Mouse (Mus musculus): ENCODE results near the gene Olfr1501. TPM values are rescaled to one million over a fixed set of nuclear protein-coding genes. Genes with fewer than 3 reads are reported as not detected.
A peak's percentile ranks its signal among the peaks of the same experiment; 100 is the strongest.
"Not testable (repeated sequence)": the region's sequence is repeated elsewhere in the genome, so short reads cannot be mapped to it uniquely, and the experiment has no call there.

Olfr1501 gene
- total RNA-seq (2021): not detected in 2 replicates
- long read RNA-seq, experiment 1: 0 reads
- long read RNA-seq, experiment 2: 0 reads

DNA sequence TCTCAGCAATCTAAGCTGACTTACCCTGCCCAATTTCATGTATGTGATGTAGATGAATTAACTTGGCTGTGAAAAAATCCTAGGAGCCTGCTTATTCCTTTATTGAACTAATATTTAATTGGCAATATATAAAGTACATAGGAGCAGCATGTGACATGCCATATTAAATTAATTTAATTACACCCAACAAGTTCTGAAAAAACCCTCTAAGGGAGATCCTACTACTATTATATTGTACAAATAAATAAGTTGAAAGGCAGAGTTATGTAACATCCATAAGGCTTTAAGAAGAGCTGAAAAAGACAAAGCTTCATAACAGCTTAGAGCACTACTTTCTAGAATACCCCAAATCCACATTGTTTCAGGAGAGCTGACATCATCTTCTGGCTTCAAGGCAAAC is at the start of gene Olfr1501:
TSS of gene Olfr1501 (minus strand) at position 101 of the 400 bp plus-strand sequence.
- not testable (repeated sequence) for DNase-seq

GRCm38 (mm10) chr19:13897828-13898227 is 47.3 kb upstream of the Olfr1501 start, which contains the start of gene Olfr1504:
Gene Olfr1504 (minus strand): TSS chr19:13897928.
- DNase-seq: no peak

DNA sequence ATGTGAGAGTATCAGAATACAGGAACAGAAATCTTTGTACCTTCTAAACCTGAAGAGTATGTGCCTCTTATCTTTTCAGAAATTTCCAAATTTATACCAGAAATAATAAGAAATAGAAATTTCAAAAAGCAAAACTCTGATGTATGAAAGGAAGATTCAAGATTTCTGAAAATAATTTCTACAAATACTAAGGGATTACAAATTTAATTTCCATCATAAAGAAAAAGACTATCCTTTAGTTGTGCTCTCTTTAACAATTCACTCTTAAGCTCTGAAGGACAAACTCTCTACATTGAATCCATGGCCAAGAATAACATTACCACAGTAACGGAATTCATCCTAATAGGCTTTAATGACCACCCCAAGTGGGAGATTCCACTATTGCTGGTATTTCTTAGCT is 11.0 kb upstream of the Olfr1501 start, which contains the start of gene Olfr1502:
TSS of gene Olfr1502 (plus strand) at position 301 of the 400 bp plus-strand sequence.
- DNase-seq: no peak

DNA sequence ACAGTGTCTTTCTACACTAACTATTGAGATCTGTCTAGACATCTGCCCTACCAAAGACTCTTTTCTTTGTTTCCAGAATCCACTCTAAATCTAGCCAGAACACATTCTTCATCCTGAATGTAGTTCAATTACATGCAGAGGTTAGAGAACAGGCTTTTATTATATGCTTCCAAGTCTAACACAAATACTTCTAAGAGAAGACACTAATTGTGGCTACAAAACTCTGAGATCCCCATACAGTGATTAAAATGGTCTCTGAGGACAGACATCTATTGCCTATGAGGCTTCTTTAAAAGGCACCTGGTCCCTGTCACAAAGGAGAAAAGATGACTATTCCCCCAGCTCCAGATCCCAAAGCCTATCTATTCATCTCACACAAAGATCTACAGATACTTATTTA is 20.1 kb downstream of the Olfr1501 start, which contains the start of gene Olfr1500:
TSS of gene Olfr1500 (minus strand) at position 101 of the 400 bp plus-strand sequence.
- DNase-seq: no peak

- no peak for DNase-seq
Observed at GRCm38 (mm10) chr19:13828447-13828846, 22.0 kb downstream of the Olfr1501 start.

- no peak for DNase-seq
Observed at GRCm38 (mm10) chr19:13820847-13821246, 29.6 kb downstream of the Olfr1501 start.

- DNase-seq: no peak
Observed at GRCm38 (mm10) chr19:13819347-13819746, 31.1 kb downstream of the Olfr1501 start, which contains the start of gene Olfr1499. Gene Olfr1499 (minus strand): TSS chr19:13819447.

DNA sequence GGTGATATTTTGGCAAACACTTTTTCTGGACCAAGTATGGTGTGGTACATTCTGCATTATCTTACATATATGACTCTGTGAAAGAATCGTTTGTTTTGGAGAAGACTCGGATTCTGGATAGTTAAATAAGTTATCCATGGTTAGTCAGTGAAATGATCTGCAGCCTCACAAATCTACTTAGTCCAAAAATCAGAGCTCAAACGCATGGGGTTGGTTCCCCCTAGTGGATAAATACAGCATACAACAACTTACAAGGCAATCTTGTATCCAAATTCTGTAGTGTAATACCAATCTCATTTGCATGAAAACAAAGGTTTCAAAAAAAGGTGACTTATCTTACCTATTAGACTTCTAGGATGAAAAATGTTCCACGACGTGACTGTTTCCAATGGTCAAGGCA is 31.7 kb downstream of the Olfr1501 start:
- no peak for DNase-seq

DNA sequence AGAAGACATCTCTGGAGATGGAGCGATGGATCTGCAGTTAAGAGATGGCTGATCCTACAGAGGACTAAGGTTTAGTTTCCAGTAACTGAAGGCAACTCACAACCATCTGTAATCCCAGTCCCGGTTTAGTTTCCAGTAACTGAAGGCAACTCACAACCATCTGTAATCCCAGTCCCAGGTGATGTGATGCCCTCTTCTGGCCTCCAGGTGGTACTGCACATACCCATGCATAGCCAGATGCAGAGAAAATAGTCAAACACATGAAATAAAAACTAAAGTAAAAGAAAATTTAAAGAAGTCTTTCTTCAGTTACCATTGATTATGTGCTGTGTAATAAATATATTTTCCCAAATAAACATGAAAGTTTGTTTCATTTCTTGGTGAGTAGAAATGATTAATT is 37.7 kb downstream of the Olfr1501 start:
- DNase-seq: peak; percentile 4

DNA sequence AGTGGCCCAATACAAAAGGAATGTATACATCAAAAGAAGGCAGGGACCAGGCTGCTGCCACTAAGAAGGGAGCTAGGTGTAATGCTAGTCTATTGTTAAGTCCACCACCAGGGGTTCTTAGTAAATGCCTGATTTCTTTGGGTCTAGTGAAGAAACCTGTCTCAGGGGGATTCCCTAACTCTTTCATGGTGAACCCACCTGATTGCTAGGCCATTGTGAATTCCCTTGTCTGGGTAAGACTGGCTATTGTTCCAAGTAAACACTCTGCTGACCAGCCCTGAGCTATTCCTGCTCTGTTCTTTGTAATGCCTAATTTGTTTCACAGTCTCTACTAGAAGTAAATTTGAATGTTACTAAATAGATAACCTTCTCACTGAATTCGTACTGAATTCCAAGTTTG is 45.0 kb downstream of the Olfr1501 start:
- not testable (repeated sequence) for DNase-seq

- no peak for DNase-seq
Observed at GRCm38 (mm10) chr19:13798102-13798501, 52.4 kb downstream of the Olfr1501 start, which contains the start of gene Olfr1497. Gene Olfr1497 (minus strand): TSS chr19:13798202.

Other genes starting within 250 kb of the Olfr1501 start
- gene Olfr1487, start 233.3 kb downstream of the Olfr1501 start, total RNA-seq (2021): not detected in 2 replicates
- gene Olfr1489, start 219.1 kb downstream of the Olfr1501 start, total RNA-seq (2021): not detected in 2 replicates
- gene Olfr1490, start 199.6 kb downstream of the Olfr1501 start, total RNA-seq (2021): not detected in 2 replicates
- gene Olfr1491, start 153.4 kb downstream of the Olfr1501 start, total RNA-seq (2021): not detected in 2 replicates
- not detected in 2 replicates for gene Olfr1493-ps1, start 127.4 kb downstream of the Olfr1501 start, total RNA-seq (2021)
- not detected in 2 replicates for gene Olfr1494, start 111.0 kb downstream of the Olfr1501 start, total RNA-seq (2021)
- gene Olfr1495, start 86.1 kb downstream of the Olfr1501 start, total RNA-seq (2021): not detected in 2 replicates
- gene Olfr1496, start 72.8 kb downstream of the Olfr1501 start, total RNA-seq (2021): not detected in 2 replicates
- gene Olfr1497, start 52.5 kb downstream of the Olfr1501 start, total RNA-seq (2021): not detected in 2 replicates
- gene Olfr1499, start 31.2 kb downstream of the Olfr1501 start, total RNA-seq (2021): not detected in 2 replicates
- not detected in 2 replicates for gene Olfr1500, start 20.2 kb downstream of the Olfr1501 start, total RNA-seq (2021)
- not detected in 2 replicates for gene Olfr1502, start 11.1 kb upstream of the Olfr1501 start, total RNA-seq (2021)
- not detected in 2 replicates for gene Olfr1504, start 47.2 kb upstream of the Olfr1501 start, total RNA-seq (2021)
- not detected in 2 replicates for gene Olfr1505, start 62.8 kb upstream of the Olfr1501 start, total RNA-seq (2021)